Mouse (Mus musculus) ovary, postnatal 10 days (tissue): ENCODE measurements around the gene Gm11985.

Experiments used
- DNase-seq: peaks from one replicate; pipeline ENCODE4 v3.0.0; 2022; ENCODE audit warnings: low spot score

The Gm11985 gene

GRCm38 (mm10) chr11:7200393-7200783, 12.0 kb upstream of the Gm11985 start:
- DNase-seq: no peak

GRCm38 (mm10) chr11:7199736-7200392, 11.5 kb upstream of the Gm11985 start:
- no peak for DNase-seq

DNA sequence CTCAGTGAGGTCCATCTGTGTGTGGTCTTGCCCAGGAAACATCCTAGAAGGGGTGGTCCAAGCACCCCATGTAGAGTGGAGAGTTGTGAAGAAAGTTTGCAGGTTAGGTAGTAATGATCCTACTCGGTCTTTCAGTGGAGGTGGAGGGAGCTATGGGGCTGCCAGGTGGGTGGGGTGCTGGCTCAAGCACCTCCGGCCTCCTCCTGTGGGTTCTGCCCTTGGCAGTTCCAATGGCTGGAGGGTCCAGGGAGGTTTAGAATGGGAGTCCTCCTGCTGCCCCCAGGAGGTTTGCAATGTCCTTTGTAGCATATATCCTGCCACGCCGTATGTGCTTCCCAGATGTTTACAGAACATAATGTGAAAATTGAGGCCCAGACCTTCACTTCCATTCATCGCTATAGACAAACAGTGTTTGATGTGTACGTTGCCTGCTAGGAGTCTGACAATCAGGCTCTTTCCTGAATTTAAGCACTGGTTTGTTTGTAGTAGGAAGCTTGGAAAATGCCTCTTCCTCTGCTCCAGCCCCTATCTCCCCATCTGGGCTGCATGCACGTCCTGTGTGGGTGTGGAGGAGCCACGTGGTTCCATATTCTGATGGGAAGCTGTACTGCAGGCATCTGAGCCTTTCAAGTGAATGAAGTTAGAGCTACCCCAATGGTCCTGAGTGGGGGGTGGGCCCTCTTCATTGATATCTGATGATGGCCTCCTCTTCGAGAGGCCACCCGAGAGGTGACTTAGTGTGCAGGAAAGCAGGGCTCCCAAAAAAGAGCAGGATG, 10.3 kb upstream of the Gm11985 start:
- DNase-seq: no peak

- no peak for DNase-seq
Observed at GRCm38 (mm10) chr11:7198006-7198405, 9.6 kb upstream of the Gm11985 start.

GRCm38 (mm10) chr11:7197491-7197941, 9.1 kb upstream of the Gm11985 start, which contains the start of gene Igfbp1:
Igfbp1 (plus strand) TSS chr11:7197782.
- DNase-seq: no peak

- no peak for DNase-seq
Observed at GRCm38 (mm10) chr11:7195312-7195685, 6.9 kb upstream of the Gm11985 start.

GRCm38 (mm10) chr11:7194432-7195311, 6.3 kb upstream of the Gm11985 start:
- DNase-seq: no peak

GRCm38 (mm10) chr11:7193134-7193533, 4.8 kb upstream of the Gm11985 start:
- DNase-seq: no peak

- DNase-seq: no peak
Observed at GRCm38 (mm10) chr11:7192710-7193109, 4.3 kb upstream of the Gm11985 start.

GRCm38 (mm10) chr11:7187472-7187871, 897 bp downstream of the Gm11985 start:
- DNase-seq: no peak

DNA sequence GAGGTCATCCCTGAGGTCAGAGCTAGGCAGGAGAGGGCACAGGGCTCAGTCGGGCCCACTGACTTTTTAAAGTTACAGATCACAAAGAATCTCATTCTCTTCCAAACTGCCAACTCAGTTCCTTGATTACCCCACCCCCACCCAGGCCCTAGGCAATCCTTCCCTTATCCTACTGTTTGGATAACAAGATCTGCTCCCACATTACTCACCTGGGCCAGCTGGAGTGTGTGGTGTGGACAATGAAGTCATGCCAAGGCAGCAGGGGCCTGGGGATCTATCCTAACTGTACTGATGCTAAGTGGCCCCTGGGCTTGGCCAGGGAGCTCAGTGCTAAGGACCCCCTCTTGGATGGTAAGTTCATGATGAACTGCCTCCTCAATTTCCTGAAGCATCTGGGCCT, 3.9 kb downstream of the Gm11985 start:
- DNase-seq: no peak

DNA sequence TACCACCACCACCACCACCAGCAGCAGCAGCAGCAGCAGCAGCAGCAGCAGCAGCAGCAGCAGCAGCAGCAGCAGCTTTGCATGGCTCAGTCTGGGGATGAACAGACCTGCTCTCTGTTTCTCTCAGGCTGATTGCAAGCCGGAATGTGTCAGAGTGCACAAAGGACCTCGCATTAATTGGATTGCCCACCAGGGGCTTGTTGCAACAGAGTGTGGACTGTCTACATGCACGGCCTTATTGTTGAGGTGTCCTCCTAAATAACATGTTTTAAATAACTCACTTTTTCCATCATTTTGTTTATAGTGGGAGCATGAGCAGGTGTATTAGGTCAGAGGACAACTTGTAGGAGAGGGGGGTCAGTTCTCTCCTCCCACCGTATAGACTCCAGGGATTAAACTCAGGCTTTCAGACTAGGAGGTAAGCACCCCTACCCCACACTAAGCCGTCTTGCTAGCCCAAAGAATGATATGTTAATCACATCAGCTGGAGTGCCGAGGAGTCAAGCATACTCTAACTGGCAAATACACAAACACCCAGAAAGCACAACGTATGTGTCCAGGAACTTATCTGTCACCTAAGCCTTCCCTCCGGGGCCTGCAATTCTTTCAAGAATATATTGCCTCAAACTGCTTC, 5.8 kb downstream of the Gm11985 start:
- no peak for DNase-seq

GRCm38 (mm10) chr11:7179276-7179675, 9.1 kb downstream of the Gm11985 start:
- DNase-seq: no peak

DNA sequence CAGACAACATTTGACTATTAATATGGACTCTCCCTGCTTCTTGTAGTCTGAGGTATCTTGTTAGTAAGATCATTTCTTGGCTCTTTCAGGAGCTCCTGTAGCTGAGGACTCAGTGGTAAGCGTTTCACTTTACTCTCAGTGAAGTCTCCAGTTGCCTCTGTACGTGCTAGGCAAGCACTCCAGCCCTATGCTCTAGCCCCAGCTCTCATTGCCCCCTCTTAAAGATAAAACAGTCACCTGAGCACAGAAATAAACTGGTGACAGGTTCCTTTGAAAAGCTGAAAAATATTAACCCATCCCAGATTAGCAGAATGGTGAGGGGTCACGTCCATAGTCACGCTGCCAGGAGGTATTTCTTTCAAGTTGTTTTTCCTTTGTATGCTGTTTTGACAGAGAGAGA, 9.6 kb downstream of the Gm11985 start:
- no peak for DNase-seq

- no peak for DNase-seq
Observed at GRCm38 (mm10) chr11:7173664-7174063, 14.7 kb downstream of the Gm11985 start.

DNA sequence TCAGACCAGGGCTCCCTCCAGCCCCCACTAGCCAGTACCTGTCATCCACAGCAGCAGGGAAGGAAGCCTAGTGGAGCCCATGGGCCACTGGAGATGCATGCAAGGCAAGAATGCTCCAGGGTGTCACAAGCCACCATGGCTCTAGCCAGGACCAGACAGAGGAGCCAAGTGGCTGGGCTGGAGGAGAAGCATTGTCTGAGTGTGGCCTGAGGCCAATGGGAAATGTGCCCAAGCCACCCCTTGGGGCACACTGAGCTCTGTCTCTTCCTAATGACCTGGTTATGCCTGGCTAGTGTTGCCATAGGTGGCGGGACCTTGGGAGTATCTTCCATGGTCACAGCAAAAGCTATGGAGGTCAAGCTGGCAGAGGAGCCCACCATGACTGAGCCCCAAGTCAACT, 18.7 kb downstream of the Gm11985 start:
- DNase-seq: no peak

DNA sequence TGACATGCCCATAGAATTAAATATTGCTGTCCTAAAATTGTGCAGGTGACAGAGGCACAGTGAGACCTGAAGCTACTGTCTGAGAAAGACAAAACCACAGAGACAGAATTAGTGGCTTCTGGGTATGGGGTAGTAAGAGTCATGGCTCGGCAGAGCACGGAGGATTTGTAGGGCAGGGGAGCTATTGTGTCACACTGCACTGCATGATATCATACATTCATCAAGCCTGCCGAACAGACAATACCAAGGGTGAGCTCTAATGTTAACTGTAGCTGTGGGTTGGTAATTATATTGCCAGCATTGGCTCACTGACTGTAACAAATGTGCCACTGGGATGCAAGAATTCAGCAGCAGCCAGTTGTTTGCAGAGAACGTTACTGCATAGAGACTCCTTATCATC, 24.0 kb downstream of the Gm11985 start:
- no peak for DNase-seq

DNA sequence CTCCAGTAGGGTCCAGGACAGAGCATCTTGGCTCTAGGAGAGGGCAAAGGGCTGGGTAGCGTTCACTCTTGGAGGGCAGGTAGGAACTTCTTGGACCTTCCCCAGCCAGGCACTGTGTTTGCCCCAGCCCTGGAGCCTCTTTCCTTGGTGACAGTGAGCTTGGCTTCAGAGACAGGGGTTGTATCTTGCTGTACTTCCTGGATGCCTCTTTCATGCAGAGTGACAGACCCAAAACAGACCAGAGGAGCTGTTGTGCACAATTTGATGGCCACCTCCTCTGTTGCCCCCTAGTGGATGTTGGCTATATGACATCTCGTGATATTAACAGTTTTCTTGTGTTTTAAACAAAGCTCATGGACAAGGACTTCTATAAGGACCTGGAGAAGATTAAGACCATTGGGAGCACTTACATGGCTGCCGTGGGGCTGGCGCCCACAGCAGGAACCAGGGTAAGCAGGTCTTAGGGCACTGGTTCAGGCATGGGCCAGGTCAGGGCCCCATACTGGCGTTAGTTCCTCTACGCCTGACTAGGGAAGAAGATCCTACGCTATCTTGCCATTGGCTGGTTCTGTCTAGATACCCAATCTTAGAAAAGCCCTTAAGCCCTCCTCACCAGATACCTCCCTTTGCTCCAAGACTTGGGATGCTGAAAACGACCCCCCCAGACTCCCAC, 26.7 kb downstream of the Gm11985 start:
- DNase-seq: no peak

- no peak for DNase-seq
Observed at GRCm38 (mm10) chr11:7160637-7161101, 27.7 kb downstream of the Gm11985 start.

GRCm38 (mm10) chr11:7160146-7160545, 28.2 kb downstream of the Gm11985 start:
- DNase-seq: no peak

DNA sequence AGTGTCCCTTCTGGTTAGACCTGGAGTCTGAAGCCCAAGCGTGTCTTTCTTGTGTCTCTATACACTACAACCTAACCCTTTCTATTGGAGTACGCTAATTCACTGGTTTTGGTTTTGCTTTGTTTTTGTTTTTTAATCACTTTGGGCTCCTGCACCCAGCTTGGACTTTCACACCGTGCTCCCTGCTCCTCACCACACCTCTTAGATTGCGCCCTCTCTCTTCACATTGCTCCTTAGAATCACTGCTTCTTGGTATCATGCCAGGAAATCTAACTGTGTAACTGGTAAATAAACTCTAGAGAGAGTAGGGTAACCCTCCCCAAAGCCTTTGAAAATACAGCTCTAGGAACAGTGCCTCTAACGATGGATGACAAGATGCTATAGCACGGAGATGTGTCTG, 30.2 kb downstream of the Gm11985 start:
- DNase-seq: no peak
